Mouse (Mus musculus): Measurements from ENCODE around the gene Lrriq4.
"Not testable (repeated sequence)": the region's sequence is repeated elsewhere in the genome, so short reads cannot be mapped to it uniquely, and the experiment has no call there.

Lrriq4 gene

GRCm38 (mm10) chr3:30683190-30683589 lies 38.9 kb downstream of the Lrriq4 start:
- DNase-seq (ENCODE audit: low spot score), result no peak

GRCm38 (mm10) chr3:30687216-30687615 lies 42.9 kb downstream of the Lrriq4 start:
- no peak for DNase-seq (ENCODE audit: low spot score)

GRCm38 (mm10) chr3:30690976-30691375 lies 46.7 kb downstream of the Lrriq4 start:
- no peak for DNase-seq (ENCODE audit: low spot score)

- DNase-seq (ENCODE audit: low spot score), result no peak
Observed at GRCm38 (mm10) chr3:30695661-30696060, 51.4 kb downstream of the Lrriq4 start.

GRCm38 (mm10) chr3:30696346-30696745 lies 52.0 kb downstream of the Lrriq4 start:
- DNase-seq (ENCODE audit: low spot score), result peak; percentile 15

- no peak for DNase-seq (ENCODE audit: low spot score)
Observed at GRCm38 (mm10) chr3:30697891-30698290, 53.6 kb downstream of the Lrriq4 start.

GRCm38 (mm10) chr3:30699711-30700505 lies 55.6 kb downstream of the Lrriq4 start, which contains the start of gene Lrrc31:
Gene Lrrc31, minus strand, starts transcription at chr3:30699843.
- not testable (repeated sequence) for DNase-seq (ENCODE audit: low spot score)

- no peak for DNase-seq (ENCODE audit: low spot score)
Observed at GRCm38 (mm10) chr3:30705977-30706376, 61.7 kb downstream of the Lrriq4 start.

- no peak for DNase-seq (ENCODE audit: low spot score)
Observed at GRCm38 (mm10) chr3:30706614-30707276, 62.4 kb downstream of the Lrriq4 start.

- DNase-seq (ENCODE audit: low spot score), result no peak
Observed at GRCm38 (mm10) chr3:30710191-30710590, 65.9 kb downstream of the Lrriq4 start.

GRCm38 (mm10) chr3:30713334-30713733 lies 69.0 kb downstream of the Lrriq4 start:
- DNase-seq (ENCODE audit: low spot score), result no peak

- no peak for DNase-seq (ENCODE audit: low spot score)
Observed at GRCm38 (mm10) chr3:30718649-30719048, 74.3 kb downstream of the Lrriq4 start.

Measured in left cerebral cortex, adult 11 months (tissue).